Mouse (Mus musculus): ENCODE measurements around the gene Hist1h2an. TPM values are rescaled to one million over a fixed set of nuclear protein-coding genes. Genes with fewer than 3 reads are reported as not detected.
A peak's percentile ranks its signal among the peaks of the same experiment; 100 is the strongest.

Hist1h2an gene
- total RNA-seq, 1 experiment from 2014 or later: 21.1 TPM

- peak; percentile 13 for DNase-seq
These were observed 3.8 kb downstream of the Hist1h2an start, which contains the start of gene Hist1h3i for GRCm38 (mm10) chr13:21783255-21783617. Hist1h3i (minus strand) TSS chr13:21783370.

- DNase-seq: peak; percentile 7
These were observed 4.4 kb downstream of the Hist1h2an start for GRCm38 (mm10) chr13:21782361-21783254.

GRCm38 (mm10) chr13:21781639-21782038, 5.4 kb downstream of the Hist1h2an start:
- no peak for DNase-seq

GRCm38 (mm10) chr13:21781021-21781555, 5.9 kb downstream of the Hist1h2an start:
- no peak for DNase-seq

- peak; percentile 65 for DNase-seq
These were observed 7.0 kb downstream of the Hist1h2an start, which contains the start of gene Hist1h1b for GRCm38 (mm10) chr13:21779767-21780731. Hist1h1b (minus strand) TSS chr13:21780625.

GRCm38 (mm10) chr13:21778814-21779766, 7.9 kb downstream of the Hist1h2an start:
- peak; percentile 58 for DNase-seq

GRCm38 (mm10) chr13:21755707-21756106, 31.3 kb downstream of the Hist1h2an start:
- no peak for DNase-seq

- peak; percentile 41 for DNase-seq
These were observed 32.6 kb downstream of the Hist1h2an start for GRCm38 (mm10) chr13:21754294-21755001.

- peak; percentile 18 for DNase-seq
These were observed 33.3 kb downstream of the Hist1h2an start, which contains the start of the genes Hist1h2ak and Hist1h2bn for GRCm38 (mm10) chr13:21753524-21754285. Hist1h2ak (minus strand) TSS chr13:21753827. Hist1h2bn (plus strand) TSS chr13:21754123.

- no peak for DNase-seq
These were observed 33.9 kb downstream of the Hist1h2an start for GRCm38 (mm10) chr13:21753051-21753523.

- no peak for DNase-seq
These were observed 34.7 kb downstream of the Hist1h2an start for GRCm38 (mm10) chr13:21752356-21752755.

- DNase-seq: no peak
These were observed 35.2 kb downstream of the Hist1h2an start for GRCm38 (mm10) chr13:21751827-21752226.

- DNase-seq: no peak
These were observed 35.6 kb downstream of the Hist1h2an start for GRCm38 (mm10) chr13:21751417-21751816.

- DNase-seq: peak; percentile 84
These were observed 36.6 kb downstream of the Hist1h2an start, which contains the start of gene Hist1h4k for GRCm38 (mm10) chr13:21750159-21751017. Hist1h4k (minus strand) TSS chr13:21750505.

- no peak for DNase-seq
These were observed 37.4 kb downstream of the Hist1h2an start for GRCm38 (mm10) chr13:21749387-21750158.

GRCm38 (mm10) chr13:21745006-21745405, 42.0 kb downstream of the Hist1h2an start:
- no peak for DNase-seq
